24 mouse cellular contexts compared by ENCODE assay signal in genomic region chr1:131465855-131466254, GRCm38 (mm10).
DNase-seq lines count a peak whose midpoint lies in the region; ATAC-seq and TF ChIP-seq lines count a peak whose summit lies in the region.
"Had no signal": no experiment of that assay in that cellular context is flagged by ENCODE, and none has a peak within 500 bp of the region (broad histone marks: within the 10 kb centered on the region; RNA-seq: fewer than 3 reads in every experiment).

No protein-coding gene starts in this region.

- no peak for TF ChIP-seq CTCF in kidney, adult 2 months (conservative IDR thresholded peaks at IDR 0.05; ENCODE audit: insufficient read depth, insufficient read length, low read depth, low read length)
- TF ChIP-seq CTCF in kidney, postnatal 0 days (IDR thresholded peaks at IDR 0.05; ENCODE audit: low read depth), result no peak

- ATAC-seq in cerebellum, adult (ENCODE audit: insufficient number of reproducible peaks, low FRiP score, low TSS enrichment), result no peak
- no peak for ATAC-seq in kidney, postnatal 0 days (replicated peaks; ENCODE audit: low FRiP score, low read depth)
- ATAC-seq: CD4-positive, CD25-positive, alpha-beta regulatory T cell, adult 4 months; forebrain, embryonic 13.5 days; forebrain, postnatal 0 days had no signal

- no peak for TF ChIP-seq POLR2A in kidney, adult 2 months (IDR thresholded peaks at IDR 0.05; ENCODE audit: low read depth, low read length)

- peak; percentile 38 for DNase-seq in cerebellum, adult 9-10 months
- DNase-seq in kidney, adult 2 months, result peak; percentile 83
- DNase-seq in kidney, postnatal 0 days (ENCODE audit: low spot score), result peak; percentile 35
- peak; percentile 45 to 79 for DNase-seq in kidney, postnatal 36 days
- DNase-seq in lung, postnatal 36 days, result no peak
- DNase-seq in frontal cortex, postnatal 10 days (ENCODE audit: low spot score in 2 of 2), result no peak
- no peak for DNase-seq in embryo, embryonic 9.5 days (ENCODE audit: extremely low spot score)
- DNase-seq: adrenal gland, adult 8-10 months; adrenal gland, postnatal 36 days; B cell, adult 2 months; cerebellum, adult 11 months; cerebellum, adult 8-10 months; cerebellum, postnatal 25 days; forebrain, postnatal 0 days; gastrocnemius, adult 2 months; gastrocnemius, postnatal 25 days; heart, adult 11 months; heart, postnatal 36 days had no signal

- H3K4me2 ChIP-seq in kidney, postnatal 0 days (ENCODE audit: low read length), result no peak overlapping the region
- H3K4me2 ChIP-seq: forebrain, embryonic 13.5 days; heart, embryonic 13.5 days had no signal

- H3K27ac ChIP-seq in kidney, adult 2 months (ENCODE audit: insufficient read depth, low read depth, low read length), result peak overlapping the region; percentile 88
- no peak overlapping the region for H3K27ac ChIP-seq in kidney, postnatal 0 days
- H3K27ac ChIP-seq: embryonic facial prominence, embryonic 10.5 days; forebrain, embryonic 13.5 days; gastrocnemius, adult 2 months; heart, embryonic 13.5 days had no signal

- H3K27me3 ChIP-seq in kidney, adult 2 months (replicated peaks; ENCODE audit: control insufficient read depth, insufficient read depth, low read length), result no peaks in the 10 kb centered on the region
- no peaks in the 10 kb centered on the region for H3K27me3 ChIP-seq in kidney, postnatal 0 days (ENCODE audit: insufficient read depth, low read length)
- H3K27me3 ChIP-seq: forebrain, embryonic 13.5 days; heart, embryonic 13.5 days had no signal

- H3K9me3 ChIP-seq in kidney, postnatal 0 days (replicated peaks; ENCODE audit: low read length), result no peaks in the 10 kb centered on the region
- H3K9me3 ChIP-seq: embryonic facial prominence, embryonic 10.5 days; forebrain, embryonic 13.5 days; G1E; heart, embryonic 13.5 days had no signal

- H3K4me3 ChIP-seq in kidney, adult 2 months (ENCODE audit: insufficient read depth, low read depth, low read length), result no peak overlapping the region
- H3K4me3 ChIP-seq in kidney, postnatal 0 days (replicated peaks; ENCODE audit: low read depth, low read length), result no peak overlapping the region
- H3K4me3 ChIP-seq: embryonic facial prominence, embryonic 10.5 days; forebrain, embryonic 13.5 days; gastrocnemius, adult 2 months; heart, embryonic 13.5 days had no signal

- H3K36me3 ChIP-seq in kidney, adult 2 months (ENCODE audit: control insufficient read depth, insufficient read depth, low read length), result no peaks in the 10 kb centered on the region
- H3K36me3 ChIP-seq in kidney, postnatal 0 days (ENCODE audit: insufficient read depth, low read length), result no peaks in the 10 kb centered on the region
- H3K36me3 ChIP-seq: embryonic facial prominence, embryonic 10.5 days; G1E; heart, embryonic 13.5 days had no signal

- WGBS in kidney, adult 2 months, result 35% methylated on average over 4 of the region's 4 CpGs
- WGBS in kidney, postnatal 0 days, result 71% methylated on average over 4 of the region's 4 CpGs

- H3K4me1 ChIP-seq in kidney, adult 2 months (ENCODE audit: control insufficient read depth, insufficient read depth, low read length), result peaks cover 24% of the 10 kb centered on the region
- H3K4me1 ChIP-seq in kidney, postnatal 0 days (replicated peaks; ENCODE audit: insufficient read depth, low read length), result no peaks in the 10 kb centered on the region
- H3K4me1 ChIP-seq: embryonic facial prominence, embryonic 10.5 days had no signal

- H3K9ac ChIP-seq in kidney, postnatal 0 days (ENCODE audit: low read depth, low read length), result no peak overlapping the region
- H3K9ac ChIP-seq: forebrain, embryonic 13.5 days; forebrain, postnatal 0 days; heart, embryonic 13.5 days had no signal

Comparison
In these comparisons a context has a peak if more than half of its experiments do, and no peak if none do; other contexts are left out.
1. DNase-seq: peak in cerebellum, adult 9-10 months (single experiment), kidney, adult 2 months (single experiment), kidney, postnatal 0 days (single experiment) and kidney, postnatal 36 days (2 of 2); none in lung, postnatal 36 days (single experiment), frontal cortex, postnatal 10 days (0 of 2) and embryo, embryonic 9.5 days (single experiment).